Mouse (Mus musculus) kidney, postnatal 36 days (tissue): ENCODE measurements at regions not wholly inside any gene's neighbourhood (a gene's known extent, or its start where the extent isn't known, plus 50 kb on each side); places are given as distances from the start of the nearest gene placed in this dataset.

ENCODE experiments used
- DNase-seq, 2 experiments: peaks; one replicate each; pipeline ENCODE4 v3.0.0; 2021 to 2022; ENCODE audit warnings: mixed read lengths in 2 of 2

- peak in 1 of 2 experiments; percentile 1 for DNase-seq
These were observed 95.4 kb upstream of the Tom1l1 start for GRCm38 (mm10) chr11:90783537-90783936.

- peak; percentile 12 to 61 for DNase-seq
These were observed 94.8 kb upstream of the Tom1l1 start for GRCm38 (mm10) chr11:90782975-90783374.

GRCm38 (mm10) chr11:90775752-90776151 lies 87.6 kb upstream of the Tom1l1 start:
- DNase-seq, result no peak

GRCm38 (mm10) chr11:90755981-90756380 lies 67.8 kb upstream of the Tom1l1 start:
- DNase-seq, result no peak

- DNase-seq, result no peak
These were observed 60.3 kb upstream of the Tom1l1 start for GRCm38 (mm10) chr11:90748448-90748847.

GRCm38 (mm10) chr11:90741952-90742617 lies 53.9 kb upstream of the Tom1l1 start:
- no peak for DNase-seq

GRCm38 (mm10) chr11:90739501-90739900 lies 51.3 kb upstream of the Tom1l1 start:
- peak; percentile 26 to 90 for DNase-seq

GRCm38 (mm10) chr11:90738741-90739140 lies 50.6 kb upstream of the Tom1l1 start:
- DNase-seq, result no peak
